Mouse (Mus musculus) E14TG2a.4 (cell line): ENCODE data around the gene Zbtb17.
A peak's percentile ranks its signal among the peaks of the same experiment; 100 is the strongest.

Experiments
- H3K27me3 ChIP-seq: 2 replicates; pipeline ENCODE4 v1.6.1; 2014; ENCODE audit warnings: low read length, control low read depth; ENCODE audit not compliant: insufficient read depth
- H3K36me3 ChIP-seq: 2 replicates; pipeline ENCODE4 v1.6.1; 2014; ENCODE audit warnings: low read length, control low read depth; ENCODE audit not compliant: insufficient read depth
- H3K4me1 ChIP-seq: replicated peaks from 2 replicates; pipeline ENCODE4 v1.6.1; 2014; ENCODE audit warnings: low read depth, low read length, control low read depth
- H3K4me3 ChIP-seq: replicated peaks from 2 replicates; pipeline ENCODE4 v1.5.1; 2014; ENCODE audit warnings: mild to moderate bottlenecking, low read length
- H3K9me3 ChIP-seq: 2 replicates; pipeline ENCODE4 v1.6.1; 2014; ENCODE audit warnings: low read length, control low read depth
- CTCF ChIP-seq: conservative IDR thresholded peaks from 2 replicates; pipeline ENCODE4 v1.5.1; 2014; ENCODE audit warnings: low read length
- NANOG ChIP-seq: IDR thresholded peaks from 2 replicates; pipeline ENCODE4 v1.6.1; 2014; ENCODE audit warnings: borderline replicate concordance, low read length, mixed read lengths
- POU5F1 ChIP-seq: IDR thresholded peaks from 2 replicates; pipeline ENCODE4 v1.6.1; 2014; ENCODE audit warnings: low read length, borderline replicate concordance

The Zbtb17 gene

DNA sequence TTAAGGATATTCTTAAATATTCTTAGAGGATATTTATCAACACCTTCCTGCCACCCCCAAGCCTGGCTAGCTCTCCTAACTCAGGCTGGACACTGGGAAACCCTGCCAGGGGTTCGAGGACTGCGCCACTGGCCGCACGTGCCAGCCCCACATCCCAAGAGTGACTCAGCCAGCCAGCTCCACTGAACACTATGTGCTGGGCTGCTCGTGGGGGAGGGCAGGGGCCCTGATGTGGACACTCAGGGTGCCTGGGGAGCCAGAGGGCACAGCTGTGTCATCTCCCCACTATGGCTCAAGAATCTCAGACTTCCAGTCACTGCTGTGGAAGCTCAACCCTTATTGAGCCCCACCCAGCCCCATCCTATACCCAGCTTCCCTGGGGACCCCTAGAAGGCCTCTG lies 21.2 kb upstream of the Zbtb17 start:
- Histone ChIP-seq H3K27me3 (peaks cover 23% of the 10 kb centered on the region), H3K4me3 (no peak overlapping the region), H3K4me1 (peaks cover 53% of the 10 kb centered on the region), H3K9me3 (no peaks in the 10 kb centered on the region), H3K36me3 (no peaks in the 10 kb centered on the region)
- TF ChIP-seq NANOG, result no peak
- TF ChIP-seq CTCF, result no peak

DNA sequence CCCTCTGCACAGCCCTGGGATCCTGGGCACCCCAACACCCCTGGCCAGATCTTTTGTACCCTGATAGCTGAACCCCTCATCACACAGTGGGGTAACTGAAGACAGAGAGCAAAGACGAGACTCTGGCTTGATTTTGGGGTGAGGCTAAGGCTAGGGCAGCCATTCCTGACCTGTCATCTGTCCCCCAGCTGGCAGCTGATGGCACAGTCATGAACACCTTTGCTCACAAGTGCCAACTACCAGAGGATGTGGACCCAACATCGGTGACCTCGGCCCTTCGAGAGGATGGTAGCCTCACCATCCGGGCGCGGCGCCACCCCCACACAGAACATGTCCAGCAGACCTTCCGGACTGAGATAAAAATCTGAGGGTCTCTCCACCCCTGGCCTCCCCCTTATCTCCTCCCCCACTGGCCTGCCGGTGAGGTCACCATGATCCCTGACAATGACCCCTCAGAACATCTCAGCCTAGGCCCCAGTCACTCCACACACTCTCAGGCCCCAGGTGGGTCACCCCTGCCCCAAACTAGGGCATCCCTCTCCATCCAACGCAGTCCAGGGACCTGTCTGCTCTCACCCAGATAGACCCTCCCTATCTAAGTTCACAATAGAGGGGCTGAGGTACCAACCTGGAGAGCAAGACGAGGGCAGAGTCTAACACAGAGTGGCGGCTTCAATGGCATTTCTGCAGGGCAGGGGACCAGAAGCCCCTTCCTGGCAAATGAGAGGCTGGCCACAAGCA lies 20.6 kb upstream of the Zbtb17 start:
- H3K4me3 ChIP-seq, result no peak overlapping the region
- no peak for TF ChIP-seq NANOG
- TF ChIP-seq CTCF, result no peak
- no peak for TF ChIP-seq POU5F1
- H3K4me1 ChIP-seq, result peaks cover 53% of the 10 kb centered on the region
- no peaks in the 10 kb centered on the region for H3K9me3 ChIP-seq
- H3K36me3 ChIP-seq, result no peaks in the 10 kb centered on the region
- H3K27me3 ChIP-seq, result peaks cover 23% of the 10 kb centered on the region

DNA sequence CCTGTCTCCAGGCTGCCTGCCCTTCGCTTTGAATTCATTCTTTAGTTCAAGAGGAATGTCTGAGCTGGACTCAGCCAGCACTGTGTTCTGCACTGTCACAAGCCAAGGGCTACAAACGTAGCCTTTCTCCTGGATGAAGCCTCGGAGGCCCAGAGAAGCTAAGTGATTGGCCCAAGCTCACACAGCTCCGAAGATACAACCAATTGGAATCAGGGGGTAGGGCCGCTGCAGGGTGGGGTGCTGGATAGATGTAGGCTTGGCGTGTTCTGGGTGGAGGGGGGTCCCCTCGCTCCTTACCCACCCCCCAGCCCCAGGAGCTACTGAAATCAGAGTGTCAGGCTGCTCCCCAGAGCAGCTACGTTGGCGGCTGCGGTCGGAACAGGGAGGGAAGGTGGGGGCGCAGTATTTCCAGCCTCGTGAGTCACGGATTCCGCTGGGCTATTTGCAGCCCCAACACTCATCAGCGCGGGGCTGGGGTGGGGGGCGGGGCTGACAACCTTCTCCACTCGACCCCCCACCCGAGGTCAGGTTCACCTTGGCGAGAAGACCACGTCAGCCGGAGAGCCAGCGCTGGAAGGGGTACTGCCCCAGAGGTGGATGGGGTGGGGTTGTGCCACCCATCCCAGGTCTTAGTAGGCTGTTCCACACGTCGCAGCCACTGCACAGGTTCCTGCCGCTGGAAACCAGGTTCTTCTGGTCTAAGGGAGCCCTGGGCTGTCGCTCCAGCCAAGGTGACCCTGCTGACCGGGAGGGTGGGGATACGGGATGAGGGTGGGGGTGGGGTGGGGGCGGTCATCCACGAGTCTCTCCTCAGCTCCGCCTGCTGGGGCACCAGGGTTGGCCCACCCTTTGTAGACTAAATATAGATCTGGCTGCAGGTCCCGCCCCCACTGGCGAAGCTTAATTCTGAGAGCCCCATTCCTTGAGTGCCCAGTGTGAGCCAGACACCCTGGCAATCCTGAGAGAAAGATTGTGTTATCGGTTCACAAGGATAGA lies 18.7 kb upstream of the Zbtb17 start:
- Histone ChIP-seq H3K36me3 (no peaks in the 10 kb centered on the region), H3K4me3 (peak overlapping the region; percentile 68), H3K27me3 (peaks cover 23% of the 10 kb centered on the region), H3K4me1 (peaks cover 44% of the 10 kb centered on the region), H3K9me3 (no peaks in the 10 kb centered on the region)
- TF ChIP-seq POU5F1, result no peak
- no peak for TF ChIP-seq CTCF
- TF ChIP-seq NANOG, result no peak

DNA sequence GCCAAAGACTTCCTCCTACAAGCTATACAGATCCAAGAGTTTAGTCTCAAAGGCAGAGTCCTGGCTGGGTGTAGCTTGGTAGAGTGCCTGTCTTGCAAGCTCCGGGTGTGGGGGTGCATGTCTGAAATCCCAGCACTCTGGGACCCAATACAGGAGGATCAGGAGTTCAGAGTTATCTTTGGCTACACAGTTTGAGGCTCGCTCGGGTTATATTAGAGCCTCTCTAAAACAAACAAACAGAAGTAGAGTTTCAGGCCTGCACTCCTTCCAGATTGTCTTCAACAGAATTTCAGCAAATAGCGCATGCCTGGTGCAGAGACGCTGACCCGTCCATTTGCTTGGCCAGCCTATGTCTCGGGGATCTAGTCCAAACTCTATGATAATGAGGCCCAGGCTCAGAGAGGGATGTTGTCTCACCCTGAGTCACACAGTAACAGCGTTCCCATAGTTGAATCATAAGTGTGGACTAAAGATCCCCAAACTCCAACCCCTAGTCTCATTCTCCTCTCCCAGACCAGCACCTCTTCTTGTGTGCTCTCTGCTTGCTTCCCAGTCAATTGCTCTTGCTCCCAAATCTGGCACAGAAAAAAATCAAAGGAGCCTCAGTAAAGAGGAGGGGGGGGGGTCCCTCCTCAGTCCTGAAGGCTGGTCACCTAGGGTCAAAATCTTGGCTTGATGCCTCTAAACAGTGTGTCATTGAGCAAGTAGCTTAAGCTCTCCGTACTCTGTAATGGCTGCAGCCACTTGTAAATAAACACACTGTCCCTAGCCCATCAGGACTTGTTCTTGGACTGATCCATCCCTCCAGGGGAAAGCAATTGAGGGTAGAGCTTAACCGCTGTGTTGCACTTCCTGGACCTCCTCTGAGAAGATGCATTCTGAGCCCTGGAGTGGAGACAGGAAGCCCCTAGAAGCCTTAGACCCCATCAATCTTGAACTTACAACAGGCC lies 17.4 kb upstream of the Zbtb17 start:
- Histone ChIP-seq H3K36me3 (no peaks in the 10 kb centered on the region), H3K9me3 (no peaks in the 10 kb centered on the region), H3K4me1 (peaks cover 34% of the 10 kb centered on the region), H3K27me3 (peaks cover 11% of the 10 kb centered on the region), H3K4me3 (peak overlapping the region; percentile 37; the same call in 1 of the 2 replicates)
- TF ChIP-seq POU5F1, result no peak
- TF ChIP-seq NANOG, result no peak
- no peak for TF ChIP-seq CTCF

DNA sequence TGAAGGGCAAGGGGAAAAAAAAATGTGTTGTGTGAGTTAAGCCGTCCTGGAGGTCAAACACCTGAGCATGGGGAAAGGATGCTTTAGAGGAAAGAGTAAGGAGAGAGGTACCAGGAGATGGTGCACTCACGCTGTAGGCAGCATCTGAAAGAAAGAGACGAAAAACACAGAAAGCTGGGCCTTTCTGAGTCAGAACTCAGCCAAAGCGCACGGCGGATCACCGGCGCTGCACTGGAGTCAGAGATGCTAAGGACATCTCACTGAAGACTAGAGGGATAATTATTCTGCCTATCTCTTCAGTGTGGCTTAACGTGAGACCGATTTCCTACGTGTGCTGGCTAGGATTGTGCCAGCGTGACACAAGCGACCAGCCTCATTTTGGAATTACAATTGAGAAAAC lies 16.5 kb upstream of the Zbtb17 start:
- H3K4me3 ChIP-seq, result no peak overlapping the region
- H3K9me3 ChIP-seq, result no peaks in the 10 kb centered on the region
- peaks cover 2% of the 10 kb centered on the region; the same call in 1 of the 2 replicates for H3K27me3 ChIP-seq
- TF ChIP-seq POU5F1 (no peak), NANOG (no peak), CTCF (no peak)
- H3K36me3 ChIP-seq, result no peaks in the 10 kb centered on the region
- peaks cover 37% of the 10 kb centered on the region for H3K4me1 ChIP-seq

DNA sequence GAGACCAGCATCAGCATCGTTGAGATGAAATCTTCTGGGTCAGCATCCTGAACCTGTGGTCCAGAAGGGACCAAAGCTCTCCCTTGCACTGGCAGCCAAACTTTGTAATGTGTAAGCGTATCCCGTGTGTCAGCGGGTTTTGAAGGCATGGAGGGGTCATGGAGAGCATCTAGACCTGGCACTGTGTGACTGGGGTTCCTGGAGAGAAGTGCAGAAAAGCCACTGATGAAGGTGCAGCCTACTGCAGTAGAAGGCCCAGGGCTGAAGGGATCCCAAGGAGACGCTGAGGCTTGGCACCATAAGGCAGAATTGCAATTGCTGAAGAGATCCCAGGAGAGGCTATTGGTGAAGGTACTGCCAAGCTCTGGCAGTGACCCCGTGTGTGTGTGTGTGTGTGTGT lies 15.1 kb upstream of the Zbtb17 start:
- TF ChIP-seq POU5F1 (no peak), NANOG (no peak), CTCF (no peak)
- Histone ChIP-seq H3K27me3 (no peaks in the 10 kb centered on the region), H3K4me1 (peaks cover 43% of the 10 kb centered on the region), H3K4me3 (no peak overlapping the region), H3K36me3 (no peaks in the 10 kb centered on the region), H3K9me3 (no peaks in the 10 kb centered on the region)

DNA sequence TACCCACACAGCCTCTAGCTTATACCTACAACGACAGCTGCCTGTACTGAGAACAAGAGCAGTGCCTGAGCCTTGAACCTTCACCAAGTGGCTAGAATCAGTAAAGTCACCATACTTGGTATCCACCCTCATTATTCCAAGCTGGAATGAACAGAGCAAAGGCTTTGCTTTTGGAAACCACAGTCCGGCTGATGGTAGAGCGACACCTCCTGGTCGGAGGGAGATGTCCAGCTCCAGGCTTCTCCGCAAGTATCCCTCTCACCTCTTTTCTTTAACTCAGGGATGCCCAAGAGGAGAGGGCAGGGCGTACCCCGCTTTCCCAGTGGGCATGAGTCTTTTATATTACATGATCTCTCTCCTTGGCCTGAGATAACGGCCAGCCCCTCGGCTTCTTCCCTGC lies 14.6 kb upstream of the Zbtb17 start:
- Histone ChIP-seq H3K4me1 (peaks cover 41% of the 10 kb centered on the region), H3K27me3 (no peaks in the 10 kb centered on the region), H3K9me3 (no peaks in the 10 kb centered on the region), H3K4me3 (no peak overlapping the region), H3K36me3 (no peaks in the 10 kb centered on the region)
- no peak for TF ChIP-seq POU5F1
- peak; percentile 33 for TF ChIP-seq CTCF
